Mouse (Mus musculus) embryonic fibroblast, embryonic 13.5 days (primary cell): ENCODE measurements around the gene Gch1.

Experiments used
- CTCF ChIP-seq: IDR thresholded peaks from 2 replicates; pipeline ENCODE4 v1.5.1; 2011; ENCODE audit warnings: mild to moderate bottlenecking, control low read depth, low read length, moderate library complexity, borderline replicate concordance; ENCODE audit not compliant: insufficient read depth
- POLR2A ChIP-seq: IDR thresholded peaks from 2 replicates; pipeline ENCODE4 v1.6.1; 2011; ENCODE audit warnings: low read depth, mild to moderate bottlenecking, control low read depth, low read length, moderate library complexity

GRCm38 (mm10) chr14:47213305-47213704 is 24.1 kb upstream of the Gch1 start:
- TF ChIP-seq CTCF (no peak), POLR2A (no peak)
